Mouse (Mus musculus): ENCODE results near the gene Ndufa6.

- TF ChIP-seq CTCF (conservative IDR thresholded peaks at IDR 0.05; ENCODE audit: low read length): no peak
- no peak for TF ChIP-seq NANOG (IDR thresholded peaks at IDR 0.05; ENCODE audit: borderline replicate concordance, low read length)
Measured at GRCm38 (mm10) chr15:82308416-82308815, 45.7 kb downstream of the Ndufa6 start.

Measured in E14TG2a.4 (cell line).